Mouse (Mus musculus) left cerebral cortex, postnatal 4 days (tissue): Measurements from ENCODE around the gene Serpina7. TPM values are rescaled to one million over a fixed set of nuclear protein-coding genes. Genes with fewer than 3 reads are reported as not detected.
A peak's percentile ranks its signal among the peaks of the same experiment; 100 is the strongest.

Experiments
- DNase-seq: peaks from one replicate; pipeline ENCODE4 v3.0.0-alpha.2; 2022
- intact Hi-C: fragments of 180-260 bp; cut with DNase I; formaldehyde crosslinking; loops from one replicate; pipeline ENCODE4 v1.15.1; 2025
- total RNA-seq, 2 experiments: library from RNA; stranded (reverse); gene quantifications; 2 replicates each; pipeline ENCODE4 v1.2.3; 2021

The Serpina7 gene
- total RNA-seq = not detected

DNA sequence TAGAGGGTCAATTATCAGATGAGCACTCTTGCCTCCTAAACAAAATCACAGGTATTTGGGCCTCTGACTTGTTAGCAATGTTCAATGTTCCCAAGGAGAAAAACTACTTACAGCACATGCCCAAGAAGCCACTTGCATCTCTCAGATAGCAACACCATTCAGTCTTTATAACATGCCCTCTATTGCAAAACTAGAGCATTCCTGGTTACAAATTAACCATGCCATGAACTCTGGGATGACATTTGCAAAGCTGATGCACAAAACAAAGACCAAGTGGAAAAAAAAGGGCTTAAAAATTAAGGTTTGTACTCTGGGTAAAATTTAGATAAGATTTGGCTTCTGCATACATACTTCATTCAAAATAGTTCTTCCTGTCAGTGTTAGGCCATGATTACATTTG lies at the start of gene Serpina7:
Serpina7 (minus strand) TSS at position 160 of the 400 bp plus-strand sequence.
- intact Hi-C loops = no loop called here
- no peak for DNase-seq

DNA sequence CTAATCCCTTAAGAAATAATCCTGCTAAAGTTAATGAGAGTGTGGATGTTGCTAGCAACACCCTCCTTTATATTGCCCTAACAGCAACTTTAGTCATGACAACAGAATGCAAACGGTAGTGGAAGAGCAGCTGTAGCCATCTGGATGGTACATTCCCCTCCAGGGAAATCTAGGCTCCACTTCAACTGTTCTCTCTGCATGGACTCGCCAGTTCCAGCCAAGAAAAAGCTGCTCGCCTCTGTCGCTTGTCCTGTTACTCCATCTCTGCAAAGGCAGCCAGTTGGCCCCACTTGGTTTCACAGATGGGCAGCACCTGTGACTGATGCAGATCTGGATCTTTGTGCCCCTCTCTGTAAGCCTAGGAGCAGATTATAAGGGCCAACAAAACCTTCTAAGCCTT lies 49.0 kb upstream of the Serpina7 start:
- DNase-seq = peak; percentile 61

DNA sequence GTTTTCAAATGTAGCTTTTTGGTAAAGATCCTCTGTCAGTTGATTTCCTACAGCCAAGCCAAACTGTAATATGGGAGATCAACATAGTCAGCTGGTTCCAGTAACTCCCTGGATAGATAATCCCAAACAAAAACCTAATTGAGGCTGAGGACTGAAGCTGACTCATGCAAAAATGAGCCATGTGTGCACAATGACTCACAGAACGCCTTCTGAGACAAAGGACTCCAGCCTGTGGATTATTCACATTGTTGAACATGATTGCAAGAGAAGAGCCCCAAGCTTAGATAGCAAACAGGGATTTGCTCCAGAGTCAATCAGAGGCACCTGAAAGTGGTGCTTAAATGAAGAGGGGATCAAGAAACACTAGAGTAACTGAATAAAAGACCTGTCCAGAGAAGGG lies 12.2 kb upstream of the Serpina7 start:
- DNase-seq = no peak
- intact Hi-C loops = no loop called here

More for the DNA sequence above, 49.0 kb upstream of the Serpina7 start:
- intact Hi-C loops = no loop called here

DNA sequence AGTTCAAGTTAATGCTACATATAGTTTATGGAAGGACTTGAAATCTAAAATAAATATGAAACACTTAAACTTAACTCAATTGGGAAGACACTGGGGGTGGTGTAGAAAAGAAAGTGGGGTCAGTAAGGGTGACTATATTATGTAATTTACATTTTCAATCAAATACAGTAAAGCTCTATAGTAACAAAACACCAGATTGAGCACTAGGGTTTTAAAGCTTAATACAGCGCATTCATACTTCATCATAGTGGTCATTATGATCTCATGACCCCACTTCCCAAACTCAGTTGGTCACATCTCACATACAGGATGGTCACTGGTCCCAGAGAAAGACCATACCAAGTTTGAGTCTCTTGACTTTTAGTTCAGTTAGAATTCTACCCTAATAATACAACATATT lies 907 bp upstream of the Serpina7 start, which contains the start of gene 4930513O06Rik:
4930513O06Rik (plus strand) TSS at position 301 of the 400 bp plus-strand sequence.
- intact Hi-C loops = no loop called here
- no peak for DNase-seq

DNA sequence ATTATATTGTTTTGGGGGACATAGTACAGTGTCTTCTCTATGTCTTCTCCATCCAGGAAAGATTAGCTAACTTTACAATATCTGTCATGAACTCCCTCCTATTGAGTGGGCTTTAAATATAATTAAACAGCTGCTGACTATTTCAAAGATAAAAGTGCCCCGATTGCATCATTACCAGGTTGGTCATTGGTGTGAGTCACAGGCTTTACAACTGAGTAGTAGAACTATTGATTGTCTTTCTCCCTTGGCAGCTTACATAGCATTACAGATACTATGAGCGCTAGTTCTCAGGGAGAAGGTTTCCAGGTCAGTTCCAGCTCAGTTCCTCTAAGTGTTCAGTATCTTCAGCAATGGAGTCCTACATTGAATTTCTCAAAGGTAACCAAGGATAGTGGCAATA lies 6.5 kb downstream of the Serpina7 start:
- intact Hi-C loops = no loop called here
- no peak for DNase-seq

DNA sequence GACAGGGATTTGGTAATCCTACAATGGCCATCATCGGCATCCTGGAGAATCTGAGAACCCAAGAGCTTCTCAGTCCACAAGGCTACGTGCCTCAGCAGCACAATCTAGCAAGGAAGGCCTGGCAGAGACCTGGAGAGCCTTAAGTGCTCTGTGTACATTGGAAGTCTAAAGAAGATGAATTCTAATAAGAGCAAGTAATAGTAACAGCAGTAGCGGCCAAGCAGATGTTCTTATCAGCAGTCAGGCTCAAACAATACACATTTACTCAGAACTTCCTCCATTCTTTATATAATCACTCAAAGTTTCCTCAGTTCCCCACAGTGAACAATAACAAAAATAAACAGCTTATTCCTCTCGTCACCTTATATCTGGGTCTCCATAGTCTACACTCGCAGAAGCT lies 21.0 kb downstream of the Serpina7 start:
- intact Hi-C loops = no loop called here
- DNase-seq = no peak

DNA sequence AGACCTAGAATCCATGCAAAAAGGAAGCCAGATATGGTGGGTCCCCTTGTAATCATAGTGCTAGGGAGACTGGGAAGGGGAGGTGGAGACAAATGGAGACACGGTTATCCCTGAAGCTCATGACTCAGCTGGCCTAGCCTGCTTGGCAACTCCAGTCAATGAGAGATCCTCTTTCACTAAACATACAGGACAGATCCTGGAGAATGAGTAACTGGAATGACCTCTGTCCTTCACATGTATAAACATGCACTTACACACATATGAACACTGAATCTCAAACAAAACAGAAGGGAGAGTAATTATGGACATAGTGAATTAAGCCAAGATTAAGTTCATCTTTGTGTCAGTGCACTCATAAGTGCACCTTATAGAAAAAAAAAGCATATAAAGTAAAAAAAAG lies 31.9 kb downstream of the Serpina7 start:
- no peak for DNase-seq
- intact Hi-C loops = no loop called here

DNA sequence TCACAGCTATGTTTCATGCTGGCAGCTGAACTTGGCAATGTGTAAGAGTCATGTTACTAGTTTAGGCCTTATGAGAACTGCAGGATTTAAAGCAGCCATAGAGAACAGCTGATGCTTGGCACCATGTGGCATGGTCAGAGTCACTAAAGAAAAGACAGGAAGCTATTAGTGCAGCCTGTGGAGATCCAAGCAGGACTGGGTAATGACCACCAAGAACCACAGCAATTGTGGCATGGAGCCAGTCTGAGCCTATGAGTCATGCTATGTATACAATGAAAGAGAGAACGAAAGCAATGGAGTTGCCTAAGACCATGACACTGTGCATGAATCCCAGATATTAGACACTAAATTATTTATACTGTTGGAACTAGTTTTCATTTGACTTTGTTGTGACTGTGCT lies 33.1 kb downstream of the Serpina7 start:
- intact Hi-C loops = no loop called here
- peak; percentile 10 for DNase-seq

DNA sequence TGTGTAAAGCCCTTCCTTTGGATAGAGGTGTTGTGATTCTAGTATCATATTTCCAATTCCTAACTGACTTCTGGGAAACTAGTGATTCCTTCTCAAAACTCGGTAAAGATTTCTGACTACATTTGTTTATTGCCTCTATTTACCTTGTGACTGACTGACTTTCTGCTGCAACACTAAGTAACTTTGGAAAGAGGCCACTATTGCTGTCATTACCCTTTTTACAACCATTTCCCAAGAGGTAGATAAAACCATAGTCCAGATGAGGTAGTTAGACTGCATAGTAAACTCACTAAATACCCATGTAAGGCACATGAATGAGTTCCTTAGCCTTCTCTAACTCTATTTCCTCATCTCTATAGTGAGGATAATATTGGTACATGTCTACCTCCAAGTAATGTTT lies 43.9 kb downstream of the Serpina7 start:
- intact Hi-C loops = no loop called here
- no peak for DNase-seq

DNA sequence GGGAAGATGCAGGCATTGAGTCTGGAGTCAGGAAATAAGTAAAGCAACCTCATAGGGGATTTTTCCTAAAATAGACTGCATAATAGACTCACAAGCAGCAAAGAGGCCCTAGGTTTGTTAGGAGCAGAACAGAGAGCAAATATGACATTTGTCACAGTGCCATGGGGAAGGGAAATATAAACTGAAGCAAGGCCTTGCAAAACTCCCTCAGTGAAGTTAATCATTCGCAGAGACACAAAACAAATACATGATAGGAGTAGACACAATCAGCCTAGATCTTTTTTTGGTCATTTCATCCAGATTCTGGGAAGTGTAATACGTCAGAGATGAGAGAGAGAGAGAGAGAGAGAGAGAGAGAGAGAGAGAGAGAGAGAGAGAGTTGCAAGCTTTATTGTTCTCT lies 45.7 kb downstream of the Serpina7 start:
- DNase-seq = no peak

DNA sequence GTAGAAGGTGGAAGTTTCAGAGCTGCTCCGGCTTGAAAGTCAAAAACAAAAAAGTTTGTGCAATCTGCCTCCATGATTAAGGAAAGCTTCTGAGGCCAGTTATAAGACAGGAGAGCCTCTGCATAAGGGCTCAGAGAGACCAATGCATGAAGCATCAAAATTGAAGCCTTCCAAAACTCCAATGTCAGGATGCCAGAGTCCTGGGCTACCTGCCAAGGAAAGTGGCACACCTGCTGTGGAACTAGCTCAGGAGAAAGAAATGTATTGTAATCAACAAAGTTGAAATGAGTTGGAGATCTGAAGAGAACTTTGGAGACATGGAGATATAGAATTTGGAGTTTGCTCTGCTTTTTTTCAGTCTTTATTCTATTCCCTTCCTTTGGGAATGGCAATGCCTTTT lies 47.4 kb downstream of the Serpina7 start:
- intact Hi-C loops = no loop called here
- peak; percentile 3 for DNase-seq

More for the DNA sequence above, 45.7 kb downstream of the Serpina7 start:
- intact Hi-C loops = no loop called here

Other genes with a start within 250 kb of the Serpina7 start
- gene Nrk, start 170.8 kb downstream of the Serpina7 start, total RNA-seq = under 1 TPM; 0.40 to 0.46 TPM
- not detected for gene 4930513O06Rik, start 1.0 kb upstream of the Serpina7 start, total RNA-seq
- gene 4933428M09Rik, start 94.0 kb upstream of the Serpina7 start, total RNA-seq = not detected
- gene Mum1l1, start 124.8 kb upstream of the Serpina7 start, total RNA-seq = 1 to 10 TPM; 2.8 to 2.9 TPM
- not detected for gene Trap1a, start 248.4 kb upstream of the Serpina7 start, total RNA-seq